Mouse (Mus musculus) heart, adult 2 months (tissue): Measurements from ENCODE around the gene Bst2.

ENCODE experiments used
- CTCF ChIP-seq: fragments of 200-600 bp; IDR thresholded peaks from 2 replicates; pipeline ENCODE4 v1.8.1; 2022; ENCODE audit warnings: antibody characterized with exemption, mild to moderate bottlenecking, moderate library complexity
- EP300 ChIP-seq: fragments of 200-500 bp; IDR thresholded peaks from 2 replicates; pipeline ENCODE4 v1.6.1; 2011; ENCODE audit warnings: low read depth, low read length, control low read depth; ENCODE audit not compliant: insufficient read depth
- POLR2A ChIP-seq: fragments of 200-500 bp; IDR thresholded peaks from 2 replicates; pipeline ENCODE4 v1.6.1; 2011; ENCODE audit warnings: mild to moderate bottlenecking, low read depth, low read length, control low read depth; ENCODE audit not compliant: insufficient read depth

DNA sequence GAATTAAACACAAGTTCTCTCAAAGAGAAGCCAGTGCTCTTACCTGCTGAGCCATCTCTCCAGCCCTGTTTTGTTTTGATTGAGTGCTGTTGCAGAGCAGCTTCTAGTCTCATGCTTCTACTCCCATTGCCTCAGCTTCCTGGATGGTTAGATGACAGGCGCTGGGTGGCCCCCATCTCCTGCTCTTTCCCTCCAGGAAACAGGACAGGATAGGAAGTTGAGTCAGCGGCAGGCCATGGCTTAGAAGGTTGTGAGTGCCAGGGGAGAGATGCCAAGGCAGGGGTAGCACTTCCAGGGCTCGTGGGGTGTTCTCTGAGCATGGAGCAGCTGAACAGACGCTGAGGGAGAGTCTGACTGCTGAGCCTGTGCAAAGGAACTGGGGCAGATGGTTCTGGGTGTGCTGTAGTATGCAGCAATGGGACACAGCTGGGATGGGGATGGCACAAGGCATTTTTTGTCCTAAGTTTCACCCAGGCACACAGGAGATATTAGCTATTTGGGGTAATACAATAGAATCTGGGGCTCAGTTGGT is 40.7 kb upstream of the Bst2 start:
- TF ChIP-seq CTCF (no peak), EP300 (no peak), POLR2A (no peak)
